Mouse (Mus musculus) intestine, postnatal 0 days (tissue): ENCODE results near the gene Jdp2. TPM values are rescaled to one million over a fixed set of nuclear protein-coding genes. Genes with fewer than 3 reads are reported as not detected.
"Not testable (repeated sequence)": the region's sequence is repeated elsewhere in the genome, so short reads cannot be mapped to it uniquely, and the experiment has no call there.

Experiments used
- ATAC-seq: fragments of 200-750 bp; cut with Nextera tagmentation; 2 replicates; pipeline ENCODE4 v1.8.0; 2017; ENCODE audit warnings: mild to moderate bottlenecking, moderate TSS enrichment, moderate library complexity
- H3K27ac ChIP-seq: fragments of 300-500 bp; sonication (generic); 2 replicates; pipeline ENCODE4 v1.5.1; 2014; ENCODE audit warnings: mild to moderate bottlenecking, low read depth, low read length, moderate library complexity
- H3K27me3 ChIP-seq: fragments of 300-500 bp; sonication (generic); replicated peaks from 2 replicates; pipeline ENCODE4 v1.6.1; 2014; ENCODE audit warnings: low read length, mixed read lengths; ENCODE audit not compliant: control insufficient read depth, insufficient read depth
- H3K36me3 ChIP-seq: fragments of 300-500 bp; sonication (generic); 2 replicates; pipeline ENCODE4 v1.6.1; 2014; ENCODE audit warnings: mild to moderate bottlenecking, moderate library complexity; ENCODE audit not compliant: control insufficient read depth, insufficient read depth
- H3K4me1 ChIP-seq: fragments of 300-500 bp; sonication (generic); replicated peaks from 2 replicates; pipeline ENCODE4 v1.6.1; 2014; ENCODE audit warnings: antibody characterized with exemption, low read length, mixed read lengths; ENCODE audit not compliant: control insufficient read depth, insufficient read depth
- H3K4me2 ChIP-seq: fragments of 300-500 bp; sonication (generic); replicated peaks from 2 replicates; pipeline ENCODE4 v1.6.1; 2014; ENCODE audit warnings: low read depth, mild to moderate bottlenecking, moderate library complexity
- H3K4me3 ChIP-seq: fragments of 300-500 bp; sonication (generic); 2 replicates; pipeline ENCODE4 v1.5.1; 2014; ENCODE audit warnings: low read depth, low read length
- H3K9ac ChIP-seq: fragments of 300-500 bp; sonication (generic); 2 replicates; pipeline ENCODE4 v1.6.1; 2014; ENCODE audit warnings: mild to moderate bottlenecking, low read depth, low read length
- H3K9me3 ChIP-seq: fragments of 300-500 bp; sonication (generic); 2 replicates; pipeline ENCODE4 v1.6.1; 2016; ENCODE audit warnings: mixed run types; ENCODE audit not compliant: control insufficient read depth
- CTCF ChIP-seq: sonication (generic); IDR thresholded peaks from 2 replicates; pipeline ENCODE4 v1.5.1; 2016; ENCODE audit warnings: low read depth, mild to moderate bottlenecking, control low read depth, antibody characterized with exemption, moderate library complexity
- WGBS: fragments of 180-500 bp; shearing (Covaris S2); extraction: QIAGEN DNeasy Blood & Tissue Kit; methylation state at CpG from one replicate; pipeline ENCODE4 v1.1.7; 2014; 5-methylcytosine and 5-hydroxymethylcytosine counted together
- polyA plus RNA-seq: library from polyadenylated mRNA; unstranded; fragments of >200 nt; fragmentation: Nextera tagmentation; extraction: Ambion mirVana; gene quantifications from 2 replicates; pipeline ENCODE4 v1.2.1, GENCODE M21; 2015

Jdp2 gene
- polyA plus RNA-seq, 1 experiment from 2014 or later, result 0.44 TPM

- Histone ChIP-seq H3K36me3 (no peaks in the 10 kb centered on the region), H3K9ac (no peak overlapping the region), H3K4me3 (no peak overlapping the region), H3K4me2 (no peak overlapping the region), H3K4me1 (0 out of 2 replicates have a peak, but pooled peaks cover 4% of the 10 kb centered on the region), H3K27ac (no peak overlapping the region), H3K9me3 (no peaks in the 10 kb centered on the region), H3K27me3 (no peaks in the 10 kb centered on the region)
- ATAC-seq, result no peak
- WGBS, result 87% methylated on average over 4 of the region's 4 CpGs
- peak; percentile 59 for TF ChIP-seq CTCF
Observed at GRCm38 (mm10) chr12:85645664-85646063, 46.8 kb downstream of the Jdp2 start.

GRCm38 (mm10) chr12:85647346-85647745 is 48.5 kb downstream of the Jdp2 start:
- Histone ChIP-seq H3K9me3 (no peaks in the 10 kb centered on the region), H3K4me2 (no peak overlapping the region), H3K36me3 (no peaks in the 10 kb centered on the region), H3K4me3 (no peak overlapping the region), H3K4me1 (no peaks in the 10 kb centered on the region), H3K27me3 (no peaks in the 10 kb centered on the region), H3K27ac (no peak overlapping the region), H3K9ac (no peak overlapping the region)
- TF ChIP-seq CTCF, result peak; percentile 64
- 37% methylated on average over 10 of the region's 10 CpGs for WGBS
- no peak for ATAC-seq

- Histone ChIP-seq H3K9me3 (no peaks in the 10 kb centered on the region), H3K4me3 (no peak overlapping the region), H3K36me3 (no peaks in the 10 kb centered on the region), H3K9ac (no peak overlapping the region), H3K27ac (no peak overlapping the region), H3K4me2 (no peak overlapping the region), H3K27me3 (no peaks in the 10 kb centered on the region), H3K4me1 (no peaks in the 10 kb centered on the region)
- ATAC-seq, result no peak
- 88% methylated on average over 1 of the region's 1 CpGs for WGBS
- TF ChIP-seq CTCF, result no peak
Observed at GRCm38 (mm10) chr12:85647955-85648354, 49.1 kb downstream of the Jdp2 start.

GRCm38 (mm10) chr12:85659319-85659718 is 60.5 kb downstream of the Jdp2 start:
- H3K9me3 ChIP-seq, result no peaks in the 10 kb centered on the region
- WGBS, result 36% methylated on average over 2 of the region's 2 CpGs
- H3K4me1 ChIP-seq, result no peaks in the 10 kb centered on the region
- ATAC-seq, result no peak
- no peak overlapping the region for H3K9ac ChIP-seq
- H3K27me3 ChIP-seq, result no peaks in the 10 kb centered on the region
- no peak overlapping the region for H3K4me2 ChIP-seq
- H3K27ac ChIP-seq, result no peak overlapping the region
- no peaks in the 10 kb centered on the region for H3K36me3 ChIP-seq
- TF ChIP-seq CTCF, result no peak
- H3K4me3 ChIP-seq, result no peak overlapping the region

DNA sequence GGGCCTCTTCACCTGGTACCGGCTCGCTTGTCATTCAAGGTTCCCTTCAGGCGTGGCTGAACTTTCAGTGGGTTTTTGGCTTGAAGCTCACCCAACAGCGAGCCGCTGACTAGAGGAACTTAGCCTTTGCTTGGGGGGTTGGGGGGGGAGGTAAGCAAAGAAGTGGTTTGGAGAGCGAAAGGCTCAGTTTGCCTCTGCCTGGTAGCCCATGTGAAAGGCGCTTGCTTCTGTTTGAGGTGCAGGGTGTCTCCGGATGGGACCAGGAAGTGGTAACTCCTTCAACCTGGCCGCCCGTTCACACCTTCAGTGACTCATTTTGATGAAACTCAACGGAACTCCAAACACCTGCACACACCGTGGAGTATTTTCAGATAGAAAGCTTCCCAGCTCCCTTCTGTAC is 62.0 kb downstream of the Jdp2 start:
- no peaks in the 10 kb centered on the region for H3K27me3 ChIP-seq
- 81% methylated on average over 12 of the region's 12 CpGs for WGBS
- H3K4me1 ChIP-seq, result no peaks in the 10 kb centered on the region
- no peaks in the 10 kb centered on the region for H3K9me3 ChIP-seq
- H3K9ac ChIP-seq, result no peak overlapping the region
- H3K27ac ChIP-seq, result no peak overlapping the region
- ATAC-seq, result no peak
- H3K36me3 ChIP-seq, result no peaks in the 10 kb centered on the region
- TF ChIP-seq CTCF, result no peak
- no peak overlapping the region for H3K4me2 ChIP-seq
- H3K4me3 ChIP-seq, result no peak overlapping the region

DNA sequence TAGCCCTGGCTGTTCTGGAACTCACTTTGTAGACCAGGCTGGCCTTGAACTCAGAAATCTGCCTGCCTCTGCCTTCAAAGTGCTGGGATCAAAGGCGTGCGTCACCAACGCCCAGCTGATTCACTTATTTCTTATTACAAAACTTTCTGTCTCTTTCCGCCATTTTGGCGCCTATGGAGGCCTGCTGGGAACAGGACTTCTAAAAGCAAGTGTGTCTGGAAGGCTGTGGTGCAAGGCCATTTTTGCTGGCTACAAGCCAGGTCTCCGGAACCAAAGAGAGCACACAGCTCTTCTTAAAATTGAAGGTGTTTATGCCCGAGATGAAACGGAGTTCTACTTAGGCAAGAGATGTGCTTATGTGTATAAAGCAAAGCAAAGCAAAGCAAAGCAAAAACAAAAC is 63.4 kb downstream of the Jdp2 start:
- H3K9me3 ChIP-seq, H3K27ac ChIP-seq, ATAC-seq, H3K4me2 ChIP-seq, H3K9ac ChIP-seq, H3K36me3 ChIP-seq, H3K27me3 ChIP-seq, H3K4me3 ChIP-seq, H3K4me1 ChIP-seq: not testable (repeated sequence)
- WGBS, result 83% methylated on average over 8 of the region's 8 CpGs

GRCm38 (mm10) chr12:85662896-85663295 is 64.1 kb downstream of the Jdp2 start:
- 8% methylated on average over 9 of the region's 9 CpGs for WGBS
- H3K4me3 ChIP-seq, result no peak overlapping the region
- no peaks in the 10 kb centered on the region for H3K4me1 ChIP-seq
- ATAC-seq, result no peak
- no peak overlapping the region for H3K27ac ChIP-seq
- H3K27me3 ChIP-seq, result no peaks in the 10 kb centered on the region
- H3K36me3 ChIP-seq, result no peaks in the 10 kb centered on the region
- H3K9me3 ChIP-seq, result no peaks in the 10 kb centered on the region
- no peak overlapping the region for H3K9ac ChIP-seq
- no peak overlapping the region for H3K4me2 ChIP-seq
- peak; percentile 86 for TF ChIP-seq CTCF
